Mouse (Mus musculus): Measurements from ENCODE around the gene Ess2.

DNA sequence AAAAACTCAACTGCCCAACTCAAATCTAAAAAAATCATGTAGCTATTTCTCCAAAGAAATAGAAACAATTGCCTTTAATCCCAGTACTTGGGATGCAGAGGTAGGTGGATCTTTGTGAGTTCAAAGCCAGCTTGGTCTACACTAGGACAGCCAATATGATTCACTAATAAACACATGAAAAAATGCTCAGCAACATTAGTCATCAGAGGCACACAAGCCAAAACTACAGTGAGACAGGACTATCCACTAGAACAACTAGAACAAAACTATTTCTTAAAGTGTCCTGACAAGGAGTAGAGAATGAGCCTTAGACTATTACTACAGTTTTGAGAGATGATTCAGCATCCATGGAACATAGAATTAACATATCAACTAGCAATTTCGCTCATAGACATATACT is 35.1 kb downstream of the Ess2 start:
- TF ChIP-seq POLR2A (IDR thresholded peaks at IDR 0.05; ENCODE audit: extremely low read depth, insufficient read depth, low read length) = no peak
- no peak for TF ChIP-seq CTCF (IDR thresholded peaks at IDR 0.05; ENCODE audit: extremely low read depth, insufficient read depth, low read length)

Measured in cortical plate, adult 2 months (tissue).